Mouse (Mus musculus) megakaryocyte-erythroid progenitor cell, adult 5 weeks (primary cell): ENCODE results near the gene 5430402E10Rik. TPM values are rescaled to one million over a fixed set of nuclear protein-coding genes. Genes with fewer than 3 reads are reported as not detected.

Experiments
- polyA plus RNA-seq: library from polyadenylated mRNA; stranded (reverse); fragments of >175 nt; gene quantifications from 2 replicates; pipeline ENCODE4 v1.2.3, GENCODE M21; 2012

5430402E10Rik gene
- polyA plus RNA-seq = not detected in 2 replicates

GRCm38 (mm10) chrX:77924962-77925361 is at the start of gene 5430402E10Rik:
5430402E10Rik (minus strand) TSS chrX:77925062.

Other genes starting within 250 kb of the 5430402E10Rik start
- gene Prkx, start 128.8 kb downstream of the 5430402E10Rik start, polyA plus RNA-seq = 17.3 and 20.5 TPM in 2 replicates
- gene Pbsn, start 71.4 kb downstream of the 5430402E10Rik start, polyA plus RNA-seq = not detected in 2 replicates
- gene Gm14744, start 60.3 kb downstream of the 5430402E10Rik start, polyA plus RNA-seq = not detected in 2 replicates
- gene Obp1a, start 166.3 kb upstream of the 5430402E10Rik start, polyA plus RNA-seq = not detected in 2 replicates
- not detected in 2 replicates for gene Gm5938, start 200.4 kb upstream of the 5430402E10Rik start, polyA plus RNA-seq